Mouse (Mus musculus): ENCODE results near the gene Glb1l3. TPM values are rescaled to one million over a fixed set of nuclear protein-coding genes. Genes with fewer than 3 reads are reported as not detected.
"Not testable (repeated sequence)": the region's sequence is repeated elsewhere in the genome, so short reads cannot be mapped to it uniquely, and the experiment has no call there.

The Glb1l3 gene
- polyA plus RNA-seq (2011; ENCODE audit: insufficient read depth, insufficient read length, low read depth, missing spikeins) = not detected in 2 replicates

DNA sequence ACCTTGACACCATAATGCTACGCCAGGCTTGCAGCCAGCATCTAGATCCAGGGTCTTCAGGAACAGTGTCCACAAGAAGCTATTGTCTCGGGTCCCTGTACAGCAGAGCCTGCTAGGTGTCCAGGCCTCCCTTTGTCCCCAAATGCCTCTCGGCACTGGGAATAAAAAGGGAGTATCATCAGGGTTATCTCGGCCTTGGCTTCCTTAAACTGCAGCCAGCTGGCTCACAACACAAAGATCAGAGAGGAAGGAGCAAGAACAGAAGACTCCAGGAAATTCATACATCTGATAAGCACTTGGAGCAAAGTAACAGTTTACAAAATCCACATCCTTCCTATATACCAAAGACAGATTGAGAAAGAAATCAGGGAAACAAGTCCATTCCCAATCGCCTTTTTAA is at the start of gene Glb1l3:
Gene Glb1l3 (minus strand): TSS at position 140 of the 400 bp plus-strand sequence.
- Histone ChIP-seq H3K4me3 (ENCODE audit: low read depth, low read length) (no peak within 1 kb of the TSS), H3K27ac (ENCODE audit: insufficient read depth, low read length) (no peak within 1 kb of the TSS), H3K36me3 (ENCODE audit: control insufficient read depth, insufficient read depth, low read length, poor library complexity, severe bottlenecking) (no peaks in the 10 kb centered on the region), H3K9me3 (replicated peaks; ENCODE audit: control insufficient read depth, insufficient read depth, low read length, poor library complexity, severe bottlenecking) (no peaks in the 10 kb centered on the region), H3K4me1 (ENCODE audit: control insufficient read depth, insufficient read depth, low read length) (no peaks in the 10 kb centered on the region), H3K9ac (ENCODE audit: low read depth, poor library complexity, severe bottlenecking) (no peak within 1 kb of the TSS), H3K27me3 (ENCODE audit: control insufficient read depth, insufficient read depth, low read length, poor library complexity, severe bottlenecking) (no peaks in the 10 kb centered on the region)
- TF ChIP-seq POLR2A (IDR thresholded peaks at IDR 0.05; ENCODE audit: insufficient read depth, low read length) (no peak), CTCF (IDR thresholded peaks at IDR 0.05; ENCODE audit: low read depth, low read length) (no peak), EP300 (IDR thresholded peaks at IDR 0.05; ENCODE audit: insufficient read depth, low read depth, low read length) (no peak)

DNA sequence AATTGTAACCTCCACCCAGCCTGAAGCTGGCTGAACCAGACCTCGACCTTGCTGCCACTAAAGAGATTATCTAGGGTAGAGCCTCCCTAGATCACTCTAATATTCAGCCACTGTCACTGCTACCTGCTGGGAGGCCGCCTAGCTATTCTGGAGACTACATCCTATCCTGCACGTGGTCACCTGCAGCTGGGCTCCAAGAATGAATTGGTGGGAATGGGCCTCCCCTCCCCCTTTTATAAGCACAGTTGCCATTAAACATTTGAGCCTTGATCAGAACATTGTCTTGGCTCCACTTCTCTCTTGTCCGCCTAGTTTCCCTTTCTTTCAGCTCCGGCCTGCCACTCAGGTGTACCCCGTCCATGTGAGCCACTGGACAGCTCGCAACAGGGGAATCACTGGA is 9.2 kb upstream of the Glb1l3 start:
- Histone ChIP-seq H3K9me3 (replicated peaks; ENCODE audit: control insufficient read depth, insufficient read depth, low read length, poor library complexity, severe bottlenecking) (peaks cover 14% of the 10 kb centered on the region), H3K27ac (ENCODE audit: insufficient read depth, low read length) (peak overlapping the region; percentile 88)
- H3K4me1 ChIP-seq (ENCODE audit: control insufficient read depth, insufficient read depth, low read length); H3K27me3 ChIP-seq (ENCODE audit: control insufficient read depth, insufficient read depth, low read length, poor library complexity, severe bottlenecking); H3K36me3 ChIP-seq (ENCODE audit: control insufficient read depth, insufficient read depth, low read length, poor library complexity, severe bottlenecking); H3K4me3 ChIP-seq (ENCODE audit: low read depth, low read length); H3K9ac ChIP-seq (ENCODE audit: low read depth, poor library complexity, severe bottlenecking): not testable (repeated sequence)

DNA sequence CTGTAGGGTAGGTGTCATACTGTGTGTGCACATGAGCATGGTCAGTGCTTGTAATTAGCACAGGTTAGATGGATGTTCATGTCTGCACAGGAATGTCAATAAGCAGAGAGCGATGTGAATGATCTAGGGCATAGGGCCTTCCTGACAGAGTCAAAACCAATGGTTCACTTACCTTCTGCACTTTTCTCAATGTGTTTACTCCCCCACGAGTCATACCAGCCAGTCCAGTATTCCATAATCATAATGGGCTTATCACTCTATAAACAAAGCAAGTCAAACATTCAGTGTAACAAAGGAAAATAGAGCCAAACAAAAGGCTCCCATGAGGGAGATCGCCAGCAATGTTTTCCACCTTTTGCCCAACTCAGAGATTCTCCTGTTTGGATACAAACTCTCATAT is 29.6 kb downstream of the Glb1l3 start:
- H3K27me3 ChIP-seq (ENCODE audit: control insufficient read depth, insufficient read depth, low read length, poor library complexity, severe bottlenecking) = no peaks in the 10 kb centered on the region

DNA sequence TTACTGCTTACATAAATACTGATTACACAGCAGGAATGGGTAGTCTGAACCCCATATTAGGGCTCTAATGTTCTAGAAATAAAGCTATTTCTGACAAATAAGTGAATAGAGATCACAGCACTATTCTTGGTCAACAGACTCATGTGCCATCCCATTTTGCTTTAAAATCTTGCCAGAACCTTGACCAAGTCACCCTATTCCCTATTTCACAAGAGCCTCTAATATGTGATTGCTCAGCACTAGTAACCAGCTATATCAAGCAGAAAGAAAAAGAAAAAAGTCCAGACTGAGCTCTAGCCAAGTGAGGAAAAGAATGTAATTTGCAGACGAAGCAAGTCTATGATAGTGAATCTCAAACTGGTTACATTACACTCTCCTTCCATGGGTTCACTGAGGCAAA is 40.7 kb downstream of the Glb1l3 start:
- Histone ChIP-seq H3K4me3 (ENCODE audit: low read depth, low read length) (no peak overlapping the region), H3K36me3 (ENCODE audit: control insufficient read depth, insufficient read depth, low read length, poor library complexity, severe bottlenecking) (no peaks in the 10 kb centered on the region), H3K9me3 (replicated peaks; ENCODE audit: control insufficient read depth, insufficient read depth, low read length, poor library complexity, severe bottlenecking) (no peaks in the 10 kb centered on the region), H3K27ac (ENCODE audit: insufficient read depth, low read length) (no peak overlapping the region), H3K9ac (ENCODE audit: low read depth, poor library complexity, severe bottlenecking) (no peak overlapping the region), H3K27me3 (ENCODE audit: control insufficient read depth, insufficient read depth, low read length, poor library complexity, severe bottlenecking) (no peaks in the 10 kb centered on the region), H3K4me1 (ENCODE audit: control insufficient read depth, insufficient read depth, low read length) (no peaks in the 10 kb centered on the region)
- TF ChIP-seq CTCF (IDR thresholded peaks at IDR 0.05; ENCODE audit: low read depth, low read length) = no peak
- TF ChIP-seq POLR2A (IDR thresholded peaks at IDR 0.05; ENCODE audit: insufficient read depth, low read length) = no peak
- TF ChIP-seq EP300 (IDR thresholded peaks at IDR 0.05; ENCODE audit: insufficient read depth, low read depth, low read length) = no peak

More for the DNA sequence above, 29.6 kb downstream of the Glb1l3 start:
- TF ChIP-seq CTCF (IDR thresholded peaks at IDR 0.05; ENCODE audit: low read depth, low read length) = no peak
- TF ChIP-seq POLR2A (IDR thresholded peaks at IDR 0.05; ENCODE audit: insufficient read depth, low read length) = no peak
- no peak for TF ChIP-seq EP300 (IDR thresholded peaks at IDR 0.05; ENCODE audit: insufficient read depth, low read depth, low read length)
- H3K9ac ChIP-seq (ENCODE audit: low read depth, poor library complexity, severe bottlenecking) = no peak overlapping the region
- H3K27ac ChIP-seq (ENCODE audit: insufficient read depth, low read length) = no peak overlapping the region
- no peak overlapping the region for H3K4me3 ChIP-seq (ENCODE audit: low read depth, low read length)
- H3K4me1 ChIP-seq (ENCODE audit: control insufficient read depth, insufficient read depth, low read length) = no peaks in the 10 kb centered on the region
- no peaks in the 10 kb centered on the region for H3K9me3 ChIP-seq (replicated peaks; ENCODE audit: control insufficient read depth, insufficient read depth, low read length, poor library complexity, severe bottlenecking)
- H3K36me3 ChIP-seq (ENCODE audit: control insufficient read depth, insufficient read depth, low read length, poor library complexity, severe bottlenecking) = no peaks in the 10 kb centered on the region

DNA sequence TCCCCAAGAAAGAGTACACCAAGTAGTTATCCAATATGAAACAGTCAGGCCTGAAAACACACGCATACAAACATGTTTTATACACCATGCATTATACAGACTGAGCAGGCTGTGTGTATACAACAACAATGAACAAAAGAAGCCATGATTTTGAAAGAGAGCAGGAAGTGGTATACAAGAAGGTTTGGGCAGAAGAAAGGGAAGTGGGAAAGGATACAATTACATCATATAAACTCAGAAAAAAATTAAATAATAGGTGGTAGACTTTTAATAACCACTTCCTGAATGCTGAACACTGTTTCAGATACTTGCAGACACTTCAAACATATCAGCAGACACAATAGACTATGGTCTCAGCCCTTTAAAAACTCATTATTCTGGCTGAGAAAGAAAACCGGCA is 52.0 kb downstream of the Glb1l3 start:
- no peak overlapping the region for H3K4me3 ChIP-seq (ENCODE audit: low read depth, low read length)
- H3K9ac ChIP-seq (ENCODE audit: low read depth, poor library complexity, severe bottlenecking) = no peak overlapping the region
- TF ChIP-seq CTCF (IDR thresholded peaks at IDR 0.05; ENCODE audit: low read depth, low read length) (no peak), POLR2A (IDR thresholded peaks at IDR 0.05; ENCODE audit: insufficient read depth, low read length) (no peak), EP300 (IDR thresholded peaks at IDR 0.05; ENCODE audit: insufficient read depth, low read depth, low read length) (no peak)
- H3K27me3 ChIP-seq (ENCODE audit: control insufficient read depth, insufficient read depth, low read length, poor library complexity, severe bottlenecking) = no peaks in the 10 kb centered on the region
- H3K36me3 ChIP-seq (ENCODE audit: control insufficient read depth, insufficient read depth, low read length, poor library complexity, severe bottlenecking) = no peaks in the 10 kb centered on the region
- no peak overlapping the region for H3K27ac ChIP-seq (ENCODE audit: insufficient read depth, low read length)
- peaks cover 4% of the 10 kb centered on the region for H3K4me1 ChIP-seq (ENCODE audit: control insufficient read depth, insufficient read depth, low read length)
- no peaks in the 10 kb centered on the region for H3K9me3 ChIP-seq (replicated peaks; ENCODE audit: control insufficient read depth, insufficient read depth, low read length, poor library complexity, severe bottlenecking)

DNA sequence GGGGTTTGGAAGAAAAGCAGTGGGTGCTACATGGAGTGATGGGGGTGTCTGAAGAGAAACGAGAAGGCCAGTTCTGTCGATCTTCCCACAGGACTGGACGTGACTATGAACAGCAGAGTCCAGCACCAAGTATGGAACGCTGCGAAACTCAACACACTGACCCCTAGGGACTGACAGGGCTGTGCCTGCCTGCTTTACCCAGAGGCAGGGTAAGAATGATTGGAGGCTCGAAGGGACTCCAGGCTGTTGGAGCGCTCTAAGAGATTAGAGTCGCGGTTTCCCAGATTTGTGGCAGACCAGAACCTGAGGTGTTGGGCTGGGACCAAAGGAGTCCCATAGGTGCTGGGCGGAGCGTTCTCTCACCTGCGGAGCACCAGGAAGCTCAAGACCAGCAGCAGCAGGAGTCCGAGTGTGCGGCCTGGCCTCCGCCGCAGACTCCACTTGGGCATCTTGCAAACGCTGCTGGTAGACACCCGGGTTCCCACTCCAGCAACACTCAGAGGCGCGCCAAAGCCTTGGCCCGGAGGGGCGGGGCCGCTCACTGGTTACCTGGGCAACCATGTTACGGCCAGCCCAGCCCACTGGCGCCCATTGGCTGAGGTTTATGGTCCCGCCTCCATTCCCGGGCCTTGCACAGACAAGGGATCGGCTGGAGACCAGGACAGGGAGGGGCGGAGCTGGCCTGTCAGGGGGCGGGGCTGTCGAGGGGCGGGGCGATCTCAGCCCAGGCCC is 54.6 kb downstream of the Glb1l3 start, which contains the start of gene Glb1l2:
Gene Glb1l2 (minus strand): TSS at position 534 of the 732 bp plus-strand sequence.
- peak within 1 kb of the TSS; percentile 50; the same call in 1 of the 2 replicates for H3K9ac ChIP-seq (ENCODE audit: low read depth, poor library complexity, severe bottlenecking)
- TF ChIP-seq CTCF (IDR thresholded peaks at IDR 0.05; ENCODE audit: low read depth, low read length) (no peak), POLR2A (IDR thresholded peaks at IDR 0.05; ENCODE audit: insufficient read depth, low read length) (no peak), EP300 (IDR thresholded peaks at IDR 0.05; ENCODE audit: insufficient read depth, low read depth, low read length) (no peak)

More for the DNA sequence above, 54.6 kb downstream of the Glb1l3 start, which contains the start of gene Glb1l2:
- H3K27me3 ChIP-seq (ENCODE audit: control insufficient read depth, insufficient read depth, low read length, poor library complexity, severe bottlenecking) = no peaks in the 10 kb centered on the region
- peak within 1 kb of the TSS; percentile 86 for H3K4me3 ChIP-seq (ENCODE audit: low read depth, low read length)
- no peaks in the 10 kb centered on the region for H3K9me3 ChIP-seq (replicated peaks; ENCODE audit: control insufficient read depth, insufficient read depth, low read length, poor library complexity, severe bottlenecking)
- H3K36me3 ChIP-seq (ENCODE audit: control insufficient read depth, insufficient read depth, low read length, poor library complexity, severe bottlenecking) = no peaks in the 10 kb centered on the region
- H3K27ac ChIP-seq (ENCODE audit: insufficient read depth, low read length) = peak within 1 kb of the TSS; percentile 71
- H3K4me1 ChIP-seq (ENCODE audit: control insufficient read depth, insufficient read depth, low read length) = peaks cover 4% of the 10 kb centered on the region

All from ES-Bruce4 (cell line).